Mouse (Mus musculus): ENCODE measurements around the gene Itgb7. TPM values are rescaled to one million over a fixed set of nuclear protein-coding genes. Genes with fewer than 3 reads are reported as not detected.

Gene Itgb7
- 5.6 and 6.3 TPM in 2 replicates for polyA plus RNA-seq (2015; fragmentation: Nextera tagmentation; extraction: Ambion mirVana)

GRCm38 (mm10) chr15:102231748-102232147 is at the start of gene Itgb7:
Gene Itgb7 (minus strand): TSS chr15:102231944.
- Histone ChIP-seq H3K4me1 (ENCODE audit: control insufficient read depth, insufficient read depth, low read length) (peaks cover 37% of the 10 kb centered on the region), H3K27me3 (ENCODE audit: control insufficient read depth, insufficient read depth, low read length) (no peaks in the 10 kb centered on the region), H3K27ac (ENCODE audit: low read length) (no peak within 1 kb of the TSS), H3K9me3 (replicated peaks; ENCODE audit: control insufficient read depth, low read length) (no peaks in the 10 kb centered on the region), H3K36me3 (ENCODE audit: control insufficient read depth, insufficient read depth, low read length) (no peaks in the 10 kb centered on the region), H3K9ac (ENCODE audit: low read length) (no peak within 1 kb of the TSS), H3K4me3 (replicated peaks; ENCODE audit: low read length) (no peak within 1 kb of the TSS), H3K4me2 (ENCODE audit: low read depth, low read length) (no peak within 1 kb of the TSS)
- WGBS: 30% methylated on average over 6 of the region's 6 CpGs
- ATAC-seq (ENCODE audit: insufficient read depth, low FRiP score): peak; percentile 46; the same call in 1 of the 2 replicates

GRCm38 (mm10) chr15:102280623-102281022 is 48.9 kb upstream of the Itgb7 start:
- Histone ChIP-seq H3K27me3 (ENCODE audit: control insufficient read depth, insufficient read depth, low read length) (no peaks in the 10 kb centered on the region), H3K9me3 (replicated peaks; ENCODE audit: control insufficient read depth, low read length) (no peaks in the 10 kb centered on the region), H3K4me1 (ENCODE audit: control insufficient read depth, insufficient read depth, low read length) (peaks cover 11% of the 10 kb centered on the region), H3K4me2 (ENCODE audit: low read depth, low read length) (peak overlapping the region; percentile 85), H3K9ac (ENCODE audit: low read length) (peak overlapping the region; percentile 93), H3K36me3 (ENCODE audit: control insufficient read depth, insufficient read depth, low read length) (no peaks in the 10 kb centered on the region), H3K27ac (ENCODE audit: low read length) (peak overlapping the region; percentile 95; the same call in 1 of the 2 replicates), H3K4me3 (replicated peaks; ENCODE audit: low read length) (peak overlapping the region; percentile 86)
- no peak for ATAC-seq (ENCODE audit: insufficient read depth, low FRiP score)
- 91% methylated on average over 19 of the region's 19 CpGs for WGBS

GRCm38 (mm10) chr15:102279783-102280520 is 48.2 kb upstream of the Itgb7 start:
- 20% methylated on average over 13 of the region's 13 CpGs for WGBS
- Histone ChIP-seq H3K4me1 (ENCODE audit: control insufficient read depth, insufficient read depth, low read length) (peaks cover 11% of the 10 kb centered on the region), H3K4me2 (ENCODE audit: low read depth, low read length) (peak overlapping the region; percentile 85), H3K9me3 (replicated peaks; ENCODE audit: control insufficient read depth, low read length) (no peaks in the 10 kb centered on the region), H3K4me3 (replicated peaks; ENCODE audit: low read length) (peak overlapping the region; percentile 86), H3K36me3 (ENCODE audit: control insufficient read depth, insufficient read depth, low read length) (no peaks in the 10 kb centered on the region), H3K27ac (ENCODE audit: low read length) (peak overlapping the region; percentile 95), H3K9ac (ENCODE audit: low read length) (peak overlapping the region; percentile 93), H3K27me3 (ENCODE audit: control insufficient read depth, insufficient read depth, low read length) (no peaks in the 10 kb centered on the region)
- peak; percentile 41 for ATAC-seq (ENCODE audit: insufficient read depth, low FRiP score)

GRCm38 (mm10) chr15:102279092-102279782 is 47.5 kb upstream of the Itgb7 start, which contains the start of gene Mfsd5:
Gene Mfsd5 (plus strand): TSS chr15:102279454.
- Histone ChIP-seq H3K4me3 (replicated peaks; ENCODE audit: low read length) (peak within 1 kb of the TSS; percentile 86), H3K9ac (ENCODE audit: low read length) (peak within 1 kb of the TSS; percentile 93), H3K9me3 (replicated peaks; ENCODE audit: control insufficient read depth, low read length) (no peaks in the 10 kb centered on the region), H3K27ac (ENCODE audit: low read length) (peak within 1 kb of the TSS; percentile 95), H3K4me1 (ENCODE audit: control insufficient read depth, insufficient read depth, low read length) (peaks cover 11% of the 10 kb centered on the region), H3K36me3 (ENCODE audit: control insufficient read depth, insufficient read depth, low read length) (no peaks in the 10 kb centered on the region), H3K27me3 (ENCODE audit: control insufficient read depth, insufficient read depth, low read length) (no peaks in the 10 kb centered on the region), H3K4me2 (ENCODE audit: low read depth, low read length) (peak within 1 kb of the TSS; percentile 85)
- ATAC-seq (ENCODE audit: insufficient read depth, low FRiP score): peak; percentile 95
- WGBS: under 1% methylated on average over 65 of the region's 65 CpGs

GRCm38 (mm10) chr15:102278726-102279091 is 47.0 kb upstream of the Itgb7 start:
- ATAC-seq (ENCODE audit: insufficient read depth, low FRiP score): no peak
- H3K4me3 ChIP-seq (replicated peaks; ENCODE audit: low read length): peak overlapping the region; percentile 86
- peak overlapping the region; percentile 93 for H3K9ac ChIP-seq (ENCODE audit: low read length)
- peak overlapping the region; percentile 64 for H3K4me2 ChIP-seq (ENCODE audit: low read depth, low read length)
- no peaks in the 10 kb centered on the region for H3K9me3 ChIP-seq (replicated peaks; ENCODE audit: control insufficient read depth, low read length)
- H3K27ac ChIP-seq (ENCODE audit: low read length): peak overlapping the region; percentile 95
- no peaks in the 10 kb centered on the region for H3K36me3 ChIP-seq (ENCODE audit: control insufficient read depth, insufficient read depth, low read length)
- H3K4me1 ChIP-seq (ENCODE audit: control insufficient read depth, insufficient read depth, low read length): peaks cover 11% of the 10 kb centered on the region
- H3K27me3 ChIP-seq (ENCODE audit: control insufficient read depth, insufficient read depth, low read length): no peaks in the 10 kb centered on the region
- WGBS: 33% methylated on average over 7 of the region's 7 CpGs

- Histone ChIP-seq H3K4me1 (ENCODE audit: control insufficient read depth, insufficient read depth, low read length) (peaks cover 15% of the 10 kb centered on the region), H3K27me3 (ENCODE audit: control insufficient read depth, insufficient read depth, low read length) (no peaks in the 10 kb centered on the region), H3K4me3 (replicated peaks; ENCODE audit: low read length) (no peak overlapping the region), H3K27ac (ENCODE audit: low read length) (no peak overlapping the region), H3K4me2 (ENCODE audit: low read depth, low read length) (no peak overlapping the region), H3K9ac (ENCODE audit: low read length) (no peak overlapping the region), H3K9me3 (replicated peaks; ENCODE audit: control insufficient read depth, low read length) (no peaks in the 10 kb centered on the region), H3K36me3 (ENCODE audit: control insufficient read depth, insufficient read depth, low read length) (no peaks in the 10 kb centered on the region)
- ATAC-seq (ENCODE audit: insufficient read depth, low FRiP score): no peak
- WGBS: 72% methylated on average over 6 of the region's 6 CpGs
Observed at GRCm38 (mm10) chr15:102273982-102274716, 42.4 kb upstream of the Itgb7 start.

GRCm38 (mm10) chr15:102271441-102271840 is 39.7 kb upstream of the Itgb7 start:
- H3K4me1 ChIP-seq (ENCODE audit: control insufficient read depth, insufficient read depth, low read length): peaks cover 15% of the 10 kb centered on the region
- no peak for ATAC-seq (ENCODE audit: insufficient read depth, low FRiP score)
- H3K27ac ChIP-seq (ENCODE audit: low read length): no peak overlapping the region
- no peaks in the 10 kb centered on the region for H3K27me3 ChIP-seq (ENCODE audit: control insufficient read depth, insufficient read depth, low read length)
- H3K9me3 ChIP-seq (replicated peaks; ENCODE audit: control insufficient read depth, low read length): no peaks in the 10 kb centered on the region
- no peaks in the 10 kb centered on the region for H3K36me3 ChIP-seq (ENCODE audit: control insufficient read depth, insufficient read depth, low read length)
- H3K4me2 ChIP-seq (ENCODE audit: low read depth, low read length): peak overlapping the region; percentile 48; the same call in 1 of the 2 replicates
- H3K9ac ChIP-seq (ENCODE audit: low read length): no peak overlapping the region; the same call in 1 of the 2 replicates
- no peak overlapping the region for H3K4me3 ChIP-seq (replicated peaks; ENCODE audit: low read length)
- WGBS: 23% methylated on average over 3 of the region's 3 CpGs

- 13% methylated on average over 20 of the region's 21 CpGs for WGBS
- peak within 1 kb of the TSS; percentile 48 for H3K4me2 ChIP-seq (ENCODE audit: low read depth, low read length)
- H3K27me3 ChIP-seq (ENCODE audit: control insufficient read depth, insufficient read depth, low read length): no peaks in the 10 kb centered on the region
- H3K4me1 ChIP-seq (ENCODE audit: control insufficient read depth, insufficient read depth, low read length): peaks cover 15% of the 10 kb centered on the region
- H3K27ac ChIP-seq (ENCODE audit: low read length): no peak within 1 kb of the TSS
- ATAC-seq (ENCODE audit: insufficient read depth, low FRiP score): peak; percentile 40; the same call in 1 of the 2 replicates
- H3K4me3 ChIP-seq (replicated peaks; ENCODE audit: low read length): peak within 1 kb of the TSS; percentile 10
- no peaks in the 10 kb centered on the region for H3K9me3 ChIP-seq (replicated peaks; ENCODE audit: control insufficient read depth, low read length)
- H3K9ac ChIP-seq (ENCODE audit: low read length): peak within 1 kb of the TSS; percentile 57
- H3K36me3 ChIP-seq (ENCODE audit: control insufficient read depth, insufficient read depth, low read length): no peaks in the 10 kb centered on the region
Observed at GRCm38 (mm10) chr15:102270274-102270960, 38.7 kb upstream of the Itgb7 start, which contains the start of gene Gm9918. Gene Gm9918 (plus strand): TSS chr15:102270563.
